Mouse (Mus musculus): ENCODE measurements around the gene Ank3. TPM values are rescaled to one million over a fixed set of nuclear protein-coding genes. Genes with fewer than 3 reads are reported as not detected.

Gene Ank3
- polyA plus RNA-seq, 1 experiment = 9.3 TPM

DNA sequence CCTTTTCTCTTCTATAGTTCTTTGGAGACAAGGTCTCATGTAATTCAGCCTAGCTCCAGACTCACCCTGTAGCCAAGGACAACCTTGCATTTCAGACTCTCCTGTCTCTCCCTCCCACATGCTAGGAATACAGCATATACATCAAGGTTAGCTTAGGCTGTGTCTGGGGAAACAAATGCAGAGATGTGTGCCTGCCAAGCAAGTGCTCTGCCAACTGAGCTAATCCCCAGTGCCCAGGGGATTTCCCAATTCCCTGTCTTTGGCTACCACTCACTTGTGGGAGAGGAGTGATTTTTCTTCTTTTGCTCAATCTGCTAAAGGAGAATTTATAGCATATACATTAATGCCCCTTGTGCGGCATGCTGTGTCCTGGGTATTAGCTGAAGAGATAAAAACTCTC is 15.4 kb upstream of the Ank3 start:
- 89% methylated on average over 1 of the region's 1 CpGs for WGBS
- Histone ChIP-seq H3K4me1 (ENCODE audit: control insufficient read depth, insufficient read depth, insufficient read length, low read length) (no peaks in the 10 kb centered on the region), H3K4me3 (ENCODE audit: low read depth, low read length) (no peak overlapping the region), H3K27me3 (ENCODE audit: control insufficient read depth, insufficient read depth, low read length) (no peaks in the 10 kb centered on the region), H3K27ac (ENCODE audit: insufficient read depth, low read depth, low read length) (no peak overlapping the region), H3K36me3 (ENCODE audit: control insufficient read depth, insufficient read depth, low read length) (no peaks in the 10 kb centered on the region)
- TF ChIP-seq CTCF (IDR thresholded peaks at IDR 0.05; ENCODE audit: extremely low read depth, insufficient read length, insufficient replicate concordance, low read depth, low read length) (no peak), POLR2A (IDR thresholded peaks at IDR 0.05; ENCODE audit: low read depth, low read length) (no peak)

DNA sequence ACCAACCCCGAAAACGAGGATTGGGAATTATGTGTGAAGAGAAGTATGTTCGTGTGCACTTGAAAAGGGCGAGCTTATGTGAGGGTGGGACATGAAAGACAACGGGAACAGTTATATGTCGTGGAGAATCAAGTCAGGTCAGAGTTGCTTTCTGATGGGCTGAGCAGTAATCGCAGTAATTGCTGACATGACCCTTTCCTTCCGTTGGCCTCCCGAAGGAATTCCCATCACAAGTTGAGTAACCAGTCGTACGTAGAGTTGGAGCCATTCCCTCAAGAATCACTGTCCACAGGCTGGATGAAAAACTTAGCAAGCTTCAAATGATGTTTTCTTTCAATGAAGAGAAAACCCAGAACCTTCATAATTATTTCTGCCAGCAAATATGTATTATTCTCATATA is 13.9 kb upstream of the Ank3 start:
- 71% methylated on average over 11 of the region's 11 CpGs for WGBS

DNA sequence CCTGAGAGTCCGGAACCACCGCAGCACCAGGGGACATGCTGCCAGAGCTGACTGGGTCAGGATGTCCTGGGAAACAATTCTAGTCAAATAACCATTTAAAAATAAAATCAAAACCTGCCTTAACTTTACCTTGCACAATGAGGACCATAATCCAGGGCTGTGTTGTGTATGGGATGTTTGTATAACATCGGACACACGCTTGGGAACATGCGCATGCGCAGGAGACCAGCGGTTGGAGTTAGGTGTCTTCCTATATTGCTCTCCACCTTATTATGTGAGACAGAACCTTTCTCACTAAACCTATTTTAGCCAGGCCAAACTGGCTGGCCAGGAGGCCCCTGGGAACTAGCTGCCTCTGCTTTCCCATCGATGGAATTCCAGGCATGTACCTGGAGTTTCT is 13.4 kb upstream of the Ank3 start:
- WGBS = 88% methylated on average over 8 of the region's 8 CpGs
- H3K4me3 ChIP-seq (ENCODE audit: low read depth, low read length) = no peak overlapping the region
- TF ChIP-seq POLR2A (IDR thresholded peaks at IDR 0.05; ENCODE audit: low read depth, low read length) (no peak), CTCF (IDR thresholded peaks at IDR 0.05; ENCODE audit: extremely low read depth, insufficient read length, insufficient replicate concordance, low read depth, low read length) (no peak)

More for the DNA sequence above, 13.9 kb upstream of the Ank3 start:
- no peaks in the 10 kb centered on the region for H3K27me3 ChIP-seq (ENCODE audit: control insufficient read depth, insufficient read depth, low read length)
- no peak for TF ChIP-seq CTCF (IDR thresholded peaks at IDR 0.05; ENCODE audit: extremely low read depth, insufficient read length, insufficient replicate concordance, low read depth, low read length)
- TF ChIP-seq POLR2A (IDR thresholded peaks at IDR 0.05; ENCODE audit: low read depth, low read length) = no peak
- no peaks in the 10 kb centered on the region for H3K36me3 ChIP-seq (ENCODE audit: control insufficient read depth, insufficient read depth, low read length)
- no peak overlapping the region for H3K4me3 ChIP-seq (ENCODE audit: low read depth, low read length)
- H3K4me1 ChIP-seq (ENCODE audit: control insufficient read depth, insufficient read depth, insufficient read length, low read length) = no peaks in the 10 kb centered on the region
- H3K27ac ChIP-seq (ENCODE audit: insufficient read depth, low read depth, low read length) = no peak overlapping the region

DNA sequence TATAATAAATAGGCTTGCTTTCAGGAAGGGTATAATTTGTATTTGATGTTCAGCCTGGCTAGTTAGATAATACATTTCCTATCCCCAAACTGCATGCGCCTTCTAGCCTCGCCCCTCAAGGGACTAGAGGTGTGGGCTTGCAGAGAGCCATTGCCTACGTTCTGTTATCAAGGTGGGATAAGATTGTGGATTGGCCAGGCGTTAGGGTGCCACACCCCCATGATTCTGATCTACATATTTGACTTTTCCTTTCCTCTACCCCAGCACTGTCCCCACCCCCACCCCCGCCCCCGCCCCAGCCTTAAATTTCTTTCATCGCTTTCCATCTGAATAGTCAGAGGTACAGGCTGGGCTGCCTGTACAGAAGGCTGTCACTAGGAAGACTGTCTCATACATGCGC is 11.8 kb upstream of the Ank3 start:
- Histone ChIP-seq H3K27me3 (ENCODE audit: control insufficient read depth, insufficient read depth, low read length) (no peaks in the 10 kb centered on the region), H3K27ac (ENCODE audit: insufficient read depth, low read depth, low read length) (no peak overlapping the region), H3K36me3 (ENCODE audit: control insufficient read depth, insufficient read depth, low read length) (no peaks in the 10 kb centered on the region), H3K4me3 (ENCODE audit: low read depth, low read length) (no peak overlapping the region), H3K4me1 (ENCODE audit: control insufficient read depth, insufficient read depth, insufficient read length, low read length) (no peaks in the 10 kb centered on the region)
- 61% methylated on average over 8 of the region's 8 CpGs for WGBS
- TF ChIP-seq POLR2A (IDR thresholded peaks at IDR 0.05; ENCODE audit: low read depth, low read length) (no peak), CTCF (IDR thresholded peaks at IDR 0.05; ENCODE audit: extremely low read depth, insufficient read length, insufficient replicate concordance, low read depth, low read length) (no peak)

More for the DNA sequence above, 13.4 kb upstream of the Ank3 start:
- H3K27me3 ChIP-seq (ENCODE audit: control insufficient read depth, insufficient read depth, low read length) = no peaks in the 10 kb centered on the region
- H3K27ac ChIP-seq (ENCODE audit: insufficient read depth, low read depth, low read length) = no peak overlapping the region
- no peaks in the 10 kb centered on the region for H3K36me3 ChIP-seq (ENCODE audit: control insufficient read depth, insufficient read depth, low read length)
- H3K4me1 ChIP-seq (ENCODE audit: control insufficient read depth, insufficient read depth, insufficient read length, low read length) = no peaks in the 10 kb centered on the region

DNA sequence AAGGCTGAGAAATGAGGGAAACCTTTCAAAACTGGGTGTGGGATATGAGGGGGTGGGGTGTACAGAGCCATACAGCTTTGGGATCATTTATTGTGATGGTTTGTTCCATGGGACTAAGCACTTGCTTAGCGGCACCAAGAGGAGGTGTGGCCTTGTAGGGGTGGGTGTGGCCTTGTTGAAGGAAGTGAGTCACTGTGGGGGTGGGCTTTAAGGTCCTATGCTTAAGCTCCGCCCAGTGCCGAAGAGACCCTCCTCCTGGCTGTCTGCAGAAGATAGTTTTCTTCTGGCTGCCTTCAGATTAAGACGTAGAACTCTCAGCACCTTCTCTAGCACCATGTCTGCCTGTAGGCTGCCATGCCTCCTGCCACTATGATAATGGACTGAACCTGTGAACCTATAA is 9.1 kb upstream of the Ank3 start:
- no peak for TF ChIP-seq CTCF (IDR thresholded peaks at IDR 0.05; ENCODE audit: extremely low read depth, insufficient read length, insufficient replicate concordance, low read depth, low read length)
- TF ChIP-seq POLR2A (IDR thresholded peaks at IDR 0.05; ENCODE audit: low read depth, low read length) = no peak
- 91% methylated on average over 4 of the region's 4 CpGs for WGBS
- Histone ChIP-seq H3K27me3 (ENCODE audit: control insufficient read depth, insufficient read depth, low read length) (peaks cover 4% of the 10 kb centered on the region; the same call in 1 of the 2 replicates), H3K36me3 (ENCODE audit: control insufficient read depth, insufficient read depth, low read length) (no peaks in the 10 kb centered on the region), H3K4me3 (ENCODE audit: low read depth, low read length) (no peak overlapping the region), H3K4me1 (ENCODE audit: control insufficient read depth, insufficient read depth, insufficient read length, low read length) (no peaks in the 10 kb centered on the region), H3K27ac (ENCODE audit: insufficient read depth, low read depth, low read length) (no peak overlapping the region)

DNA sequence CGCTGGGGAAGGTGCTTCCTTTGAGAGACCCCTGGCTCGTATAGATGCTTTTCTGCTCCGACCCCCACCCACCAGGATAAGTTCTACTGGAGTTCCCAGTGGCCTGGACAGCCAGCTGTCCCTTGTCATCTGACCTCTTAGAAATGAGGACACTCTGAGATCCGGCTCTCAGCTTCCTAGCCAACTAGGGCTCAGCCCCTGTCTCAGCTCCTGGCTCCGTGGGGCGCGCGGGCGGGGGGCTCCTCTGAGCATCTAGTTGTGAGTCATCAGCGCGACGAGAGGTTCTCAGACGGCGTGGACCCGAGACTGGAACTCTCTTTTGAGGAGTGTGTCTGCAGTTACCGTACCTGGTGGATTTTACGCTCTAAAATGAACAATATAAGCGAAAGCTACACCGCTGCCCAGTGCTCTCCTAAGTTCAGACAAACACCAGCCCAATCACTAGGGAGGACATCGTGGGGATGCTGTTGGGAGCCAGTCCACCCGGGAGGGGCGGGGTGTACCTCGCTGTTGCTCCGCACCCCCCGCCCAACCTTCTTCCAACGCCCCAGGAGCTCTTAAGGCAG is 293 bp upstream of the Ank3 start:
- Histone ChIP-seq H3K4me1 (ENCODE audit: control insufficient read depth, insufficient read depth, insufficient read length, low read length) (peaks cover 3% of the 10 kb centered on the region; the same call in 1 of the 2 replicates), H3K4me3 (ENCODE audit: low read depth, low read length) (peak overlapping the region; percentile 70), H3K36me3 (ENCODE audit: control insufficient read depth, insufficient read depth, low read length) (no peaks in the 10 kb centered on the region), H3K27me3 (ENCODE audit: control insufficient read depth, insufficient read depth, low read length) (peaks cover 23% of the 10 kb centered on the region), H3K27ac (ENCODE audit: insufficient read depth, low read depth, low read length) (no peak overlapping the region)
- 1% methylated on average over 26 of the region's 26 CpGs for WGBS
- TF ChIP-seq CTCF (IDR thresholded peaks at IDR 0.05; ENCODE audit: extremely low read depth, insufficient read length, insufficient replicate concordance, low read depth, low read length) (no peak), POLR2A (IDR thresholded peaks at IDR 0.05; ENCODE audit: low read depth, low read length) (no peak)

DNA sequence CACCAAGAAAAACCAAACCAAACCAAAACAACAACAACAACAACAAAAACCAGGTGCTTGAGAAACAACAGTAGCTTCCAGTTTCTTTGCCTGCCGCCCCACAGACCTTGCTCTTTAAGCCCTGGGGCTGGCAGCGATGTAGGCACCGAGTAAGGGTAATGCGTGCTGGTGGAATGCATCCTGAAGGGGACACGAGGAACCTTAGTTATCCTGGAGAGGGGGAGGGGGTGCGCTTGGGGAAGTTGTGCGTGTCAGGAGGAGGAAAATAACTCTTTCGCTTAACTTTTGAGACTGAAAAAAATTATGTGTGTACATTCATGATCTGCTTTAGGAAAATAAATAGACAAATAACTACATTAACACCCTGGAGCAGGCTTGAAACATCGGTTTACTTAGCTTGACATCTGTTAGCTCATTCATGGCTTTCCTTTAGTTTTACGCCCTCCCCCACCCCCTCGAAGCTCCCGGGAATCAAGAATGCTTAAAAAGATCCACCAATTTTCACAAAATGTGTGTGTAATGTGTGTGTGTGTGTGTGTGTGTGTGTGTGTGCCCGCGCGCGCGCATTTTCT is 1.3 kb downstream of the Ank3 start:
- Histone ChIP-seq H3K27ac (ENCODE audit: insufficient read depth, low read depth, low read length) (no peak overlapping the region), H3K4me1 (ENCODE audit: control insufficient read depth, insufficient read depth, insufficient read length, low read length) (peaks cover 3% of the 10 kb centered on the region; the same call in 1 of the 2 replicates), H3K4me3 (ENCODE audit: low read depth, low read length) (peak overlapping the region; percentile 70), H3K36me3 (ENCODE audit: control insufficient read depth, insufficient read depth, low read length) (no peaks in the 10 kb centered on the region), H3K27me3 (ENCODE audit: control insufficient read depth, insufficient read depth, low read length) (peaks cover 23% of the 10 kb centered on the region)
- no peak for TF ChIP-seq CTCF (IDR thresholded peaks at IDR 0.05; ENCODE audit: extremely low read depth, insufficient read length, insufficient replicate concordance, low read depth, low read length)
- TF ChIP-seq POLR2A (IDR thresholded peaks at IDR 0.05; ENCODE audit: low read depth, low read length) = no peak
- 17% methylated on average over 17 of the region's 17 CpGs for WGBS
